Mouse (Mus musculus) embryo, embryonic 10 days (tissue): ENCODE data around the gene Clk2.

Source experiments
- DNase-seq: peaks from one replicate; pipeline ENCODE4 v3.0.0-alpha.2; 2015; ENCODE audit warnings: low spot score

Gene Clk2

DNA sequence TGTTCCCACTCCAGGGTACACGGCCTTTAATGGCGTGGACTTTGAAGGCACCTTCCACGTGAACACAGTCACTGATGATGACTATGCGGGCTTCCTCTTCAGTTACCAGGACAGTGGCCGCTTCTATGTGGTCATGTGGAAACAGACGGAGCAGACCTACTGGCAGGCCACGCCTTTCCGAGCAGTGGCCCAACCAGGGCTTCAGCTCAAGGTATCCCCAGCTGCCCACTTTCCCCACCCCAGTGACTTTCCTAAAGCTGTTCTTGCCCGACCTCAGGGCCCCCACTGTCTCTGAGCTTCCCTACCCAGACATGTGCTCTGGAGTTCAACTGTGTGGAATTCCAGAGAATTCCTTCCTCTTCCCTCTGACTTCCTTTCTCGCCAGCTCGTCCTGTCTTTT is 60.2 kb downstream of the Clk2 start:
- DNase-seq: no peak

DNA sequence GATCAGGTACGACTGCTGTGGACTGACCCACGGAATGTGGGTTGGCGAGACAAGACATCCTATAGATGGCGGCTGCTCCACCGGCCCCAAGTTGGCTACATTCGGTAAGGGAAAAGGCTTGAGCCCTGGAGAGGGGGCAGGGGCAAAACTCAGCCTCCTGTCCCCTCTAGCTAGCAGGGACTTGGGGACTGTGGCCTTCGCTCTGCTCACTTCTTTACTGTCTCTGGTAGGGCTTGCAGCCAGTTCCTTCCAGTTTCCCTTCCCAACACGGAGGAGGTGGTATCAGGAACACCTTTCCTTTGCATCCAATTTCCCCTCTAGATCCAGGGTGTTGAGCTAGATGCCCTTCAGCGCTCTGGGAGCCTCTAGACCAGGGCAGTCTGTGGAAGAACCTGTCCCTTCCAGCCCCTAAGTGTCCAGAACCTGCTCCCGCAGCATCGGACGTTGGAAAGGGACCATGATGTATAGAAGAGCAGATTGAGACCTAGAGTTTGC is 60.8 kb downstream of the Clk2 start:
- DNase-seq: no peak

DNA sequence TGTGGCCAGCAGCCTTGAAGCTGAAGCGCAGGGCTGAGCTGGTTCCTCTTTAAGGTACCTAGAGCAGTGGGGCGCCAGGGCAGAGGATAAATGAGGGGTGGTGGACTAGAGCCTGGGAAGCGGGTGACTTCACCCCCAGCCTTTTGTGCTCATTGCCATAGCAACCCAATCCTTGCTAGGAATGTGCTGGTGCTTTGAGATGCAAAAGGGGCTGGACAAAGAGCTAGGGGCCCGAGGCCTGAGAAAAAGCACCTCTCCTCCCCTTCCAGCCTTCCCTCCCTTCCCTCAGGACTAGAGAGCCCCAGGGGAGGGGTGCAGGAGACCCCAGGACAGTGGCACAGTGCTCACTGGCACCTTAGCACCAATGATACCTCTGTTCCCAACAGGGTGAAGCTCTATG is 61.3 kb downstream of the Clk2 start:
- DNase-seq: peak; percentile 89

DNA sequence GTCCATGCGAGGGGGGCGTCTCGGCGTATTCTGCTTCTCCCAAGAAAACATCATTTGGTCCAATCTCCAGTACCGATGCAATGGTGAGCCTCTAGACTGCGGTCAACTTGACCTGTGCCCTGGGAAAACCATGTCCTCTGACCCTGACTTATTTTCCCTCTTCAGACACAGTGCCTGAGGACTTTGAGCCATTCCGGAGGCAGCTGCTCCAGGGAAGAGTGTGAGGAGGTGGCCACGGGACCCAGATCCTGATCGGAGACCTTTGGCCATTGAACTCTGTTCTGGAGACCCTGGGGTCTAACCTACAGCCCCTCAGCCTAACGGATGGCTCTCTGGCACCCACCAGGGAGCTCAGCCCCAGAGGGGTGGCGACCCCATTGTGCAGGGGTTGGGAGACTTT is 61.8 kb downstream of the Clk2 start:
- peak; percentile 54 for DNase-seq
